Mouse (Mus musculus): ENCODE measurements around the gene Socs4. TPM values are rescaled to one million over a fixed set of nuclear protein-coding genes. Genes with fewer than 3 reads are reported as not detected.

Gene Socs4
- polyA plus RNA-seq (2012; rRNA removed): 2.8 and 3.5 TPM in 2 replicates

DNA sequence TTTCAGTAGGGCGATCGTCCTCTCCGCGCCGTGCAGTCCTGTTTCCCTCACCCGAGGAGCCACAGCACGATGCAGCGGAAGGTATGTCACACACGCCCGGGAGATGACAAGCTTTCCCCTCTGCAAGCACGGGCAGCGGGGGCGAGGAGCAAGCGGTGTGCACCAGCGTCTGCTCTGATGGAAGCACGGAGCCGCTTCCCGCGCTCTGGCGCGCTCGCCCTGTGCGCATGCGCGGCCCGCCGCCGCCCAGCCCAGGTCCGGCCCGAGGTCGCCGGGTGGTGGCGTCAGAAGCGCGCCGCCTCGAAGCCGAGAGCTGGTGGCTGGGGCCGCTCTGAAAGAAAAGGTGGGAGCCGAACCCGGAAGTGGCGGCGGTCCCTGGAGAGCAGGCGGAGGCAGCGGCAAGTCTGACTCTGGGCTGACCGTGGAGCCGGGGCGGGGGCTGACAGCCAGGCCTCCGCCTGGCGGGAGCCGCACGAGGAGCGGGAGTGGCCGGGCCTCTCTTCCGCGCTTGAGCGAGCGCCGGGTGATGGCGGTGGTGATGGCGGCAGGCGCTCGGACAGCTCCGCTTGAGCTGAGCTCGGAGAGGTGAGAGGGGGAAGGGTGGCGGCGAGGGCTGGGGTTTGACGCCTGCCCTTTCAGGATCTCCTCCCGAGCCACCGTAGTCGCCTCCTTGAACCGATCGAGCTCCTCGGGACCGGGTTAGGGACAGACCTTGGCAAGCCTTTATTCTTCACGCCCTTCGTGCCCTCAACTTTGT lies at the start of gene Socs4, which contains the start of gene Wdhd1:
TSS of gene Socs4 (plus strand) at position 295 of the 757 bp plus-strand sequence.
TSS of gene Wdhd1 (minus strand) at position 221 of the 757 bp plus-strand sequence.
- H3K4me3 ChIP-seq (ENCODE audit: insufficient read depth, low read depth, low read length): peak within 1 kb of the TSS; percentile 73
- no peaks in the 10 kb centered on the region for H3K27me3 ChIP-seq (replicated peaks; ENCODE audit: control insufficient read depth, insufficient read depth, low read length)
- WGBS: under 1% methylated on average over 77 of the region's 77 CpGs
- H3K4me1 ChIP-seq (ENCODE audit: control insufficient read depth, insufficient read depth, low read length): no peaks in the 10 kb centered on the region
- H3K36me3 ChIP-seq (ENCODE audit: control insufficient read depth, insufficient read depth, low read length): no peaks in the 10 kb centered on the region
- DNase-seq: peak; percentile 97
- no peak for TF ChIP-seq POLR2A (IDR thresholded peaks at IDR 0.05; ENCODE audit: low read depth, low read length)
- TF ChIP-seq CTCF (conservative IDR thresholded peaks at IDR 0.05; ENCODE audit: insufficient read depth, insufficient read length, low read depth, low read length): no peak
- H3K27ac ChIP-seq (ENCODE audit: insufficient read depth, low read depth, low read length): peak within 1 kb of the TSS; percentile 79

- 70% methylated on average over 11 of the region's 11 CpGs for WGBS
- H3K36me3 ChIP-seq (ENCODE audit: control insufficient read depth, insufficient read depth, low read length): no peaks in the 10 kb centered on the region
- no peaks in the 10 kb centered on the region; the same call in 1 of the 2 replicates for H3K27me3 ChIP-seq (replicated peaks; ENCODE audit: control insufficient read depth, insufficient read depth, low read length)
- H3K27ac ChIP-seq (ENCODE audit: insufficient read depth, low read depth, low read length): no peak overlapping the region
- DNase-seq: no peak
- no peaks in the 10 kb centered on the region for H3K4me1 ChIP-seq (ENCODE audit: control insufficient read depth, insufficient read depth, low read length)
- H3K4me3 ChIP-seq (ENCODE audit: insufficient read depth, low read depth, low read length): no peak overlapping the region
- TF ChIP-seq POLR2A (IDR thresholded peaks at IDR 0.05; ENCODE audit: low read depth, low read length) (no peak), CTCF (conservative IDR thresholded peaks at IDR 0.05; ENCODE audit: insufficient read depth, insufficient read length, low read depth, low read length) (no peak)
Observed at GRCm38 (mm10) chr14:47229796-47230376, 46.8 kb upstream of the Socs4 start.

- no peaks in the 10 kb centered on the region for H3K36me3 ChIP-seq (ENCODE audit: control insufficient read depth, insufficient read depth, low read length)
- no peaks in the 10 kb centered on the region for H3K4me1 ChIP-seq (ENCODE audit: control insufficient read depth, insufficient read depth, low read length)
- H3K27ac ChIP-seq (ENCODE audit: insufficient read depth, low read depth, low read length): no peak overlapping the region
- no peaks in the 10 kb centered on the region; the same call in 1 of the 2 replicates for H3K27me3 ChIP-seq (replicated peaks; ENCODE audit: control insufficient read depth, insufficient read depth, low read length)
- H3K4me3 ChIP-seq (ENCODE audit: insufficient read depth, low read depth, low read length): no peak overlapping the region
- no peak for TF ChIP-seq POLR2A (IDR thresholded peaks at IDR 0.05; ENCODE audit: low read depth, low read length)
- no peak for TF ChIP-seq CTCF (conservative IDR thresholded peaks at IDR 0.05; ENCODE audit: insufficient read depth, insufficient read length, low read depth, low read length)
- 83% methylated on average over 2 of the region's 2 CpGs for WGBS
- DNase-seq: no peak
Observed at GRCm38 (mm10) chr14:47233602-47234001, 43.1 kb upstream of the Socs4 start.

GRCm38 (mm10) chr14:47234032-47234431 lies 42.7 kb upstream of the Socs4 start:
- TF ChIP-seq POLR2A (IDR thresholded peaks at IDR 0.05; ENCODE audit: low read depth, low read length) (no peak), CTCF (conservative IDR thresholded peaks at IDR 0.05; ENCODE audit: insufficient read depth, insufficient read length, low read depth, low read length) (no peak)
- DNase-seq: no peak
- Histone ChIP-seq H3K27me3 (replicated peaks; ENCODE audit: control insufficient read depth, insufficient read depth, low read length) (no peaks in the 10 kb centered on the region; the same call in 1 of the 2 replicates), H3K4me3 (ENCODE audit: insufficient read depth, low read depth, low read length) (no peak overlapping the region), H3K4me1 (ENCODE audit: control insufficient read depth, insufficient read depth, low read length) (no peaks in the 10 kb centered on the region), H3K36me3 (ENCODE audit: control insufficient read depth, insufficient read depth, low read length) (no peaks in the 10 kb centered on the region), H3K27ac (ENCODE audit: insufficient read depth, low read depth, low read length) (no peak overlapping the region)
- 92% methylated on average over 3 of the region's 3 CpGs for WGBS

DNA sequence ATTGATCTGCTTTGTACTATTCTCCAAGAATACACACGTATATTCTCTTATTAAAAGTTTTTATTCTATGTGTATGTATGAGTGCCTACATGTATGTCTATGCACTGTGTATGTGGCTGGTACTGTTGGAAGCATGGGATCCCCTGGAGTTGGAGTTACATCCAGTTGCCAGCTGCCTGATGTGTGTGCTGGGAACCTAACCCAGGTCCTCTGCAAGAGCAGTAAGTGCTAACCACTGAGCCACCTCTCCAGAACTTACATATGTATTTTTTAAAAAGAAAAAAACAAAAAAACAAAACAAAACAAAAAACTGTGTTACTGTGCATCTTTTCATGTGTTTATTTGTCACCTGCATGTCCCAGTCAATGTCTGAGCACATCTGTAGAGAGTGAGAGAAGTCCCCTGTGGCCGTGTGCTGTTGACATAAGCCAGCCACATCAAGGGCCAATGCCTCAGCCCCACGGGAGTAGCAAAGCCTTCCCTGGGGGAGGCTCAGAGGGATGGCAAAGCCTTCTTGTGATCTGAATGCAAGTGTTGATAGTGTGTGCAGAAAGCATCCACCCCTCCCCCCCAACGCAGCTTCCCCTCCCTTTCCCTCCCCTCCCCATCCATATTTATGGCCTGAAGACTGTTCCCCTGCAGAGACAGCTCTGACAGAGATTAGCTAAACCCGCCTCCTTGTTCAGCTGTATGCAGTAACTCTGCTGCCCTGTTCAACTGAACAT lies 42.0 kb upstream of the Socs4 start:
- H3K4me1 ChIP-seq (ENCODE audit: control insufficient read depth, insufficient read depth, low read length): no peaks in the 10 kb centered on the region
- no peak overlapping the region for H3K4me3 ChIP-seq (ENCODE audit: insufficient read depth, low read depth, low read length)
- no peaks in the 10 kb centered on the region; the same call in 1 of the 2 replicates for H3K27me3 ChIP-seq (replicated peaks; ENCODE audit: control insufficient read depth, insufficient read depth, low read length)
- TF ChIP-seq POLR2A (IDR thresholded peaks at IDR 0.05; ENCODE audit: low read depth, low read length) (no peak), CTCF (conservative IDR thresholded peaks at IDR 0.05; ENCODE audit: insufficient read depth, insufficient read length, low read depth, low read length) (no peak)
- WGBS: 82% methylated on average over 5 of the region's 5 CpGs
- no peaks in the 10 kb centered on the region for H3K36me3 ChIP-seq (ENCODE audit: control insufficient read depth, insufficient read depth, low read length)
- no peak overlapping the region for H3K27ac ChIP-seq (ENCODE audit: insufficient read depth, low read depth, low read length)
- DNase-seq: no peak

GRCm38 (mm10) chr14:47236491-47236890 lies 40.2 kb upstream of the Socs4 start:
- TF ChIP-seq POLR2A (IDR thresholded peaks at IDR 0.05; ENCODE audit: low read depth, low read length) (no peak), CTCF (conservative IDR thresholded peaks at IDR 0.05; ENCODE audit: insufficient read depth, insufficient read length, low read depth, low read length) (no peak)
- Histone ChIP-seq H3K27ac (ENCODE audit: insufficient read depth, low read depth, low read length) (no peak overlapping the region), H3K36me3 (ENCODE audit: control insufficient read depth, insufficient read depth, low read length) (no peaks in the 10 kb centered on the region), H3K4me3 (ENCODE audit: insufficient read depth, low read depth, low read length) (no peak overlapping the region), H3K4me1 (ENCODE audit: control insufficient read depth, insufficient read depth, low read length) (no peaks in the 10 kb centered on the region), H3K27me3 (replicated peaks; ENCODE audit: control insufficient read depth, insufficient read depth, low read length) (no peaks in the 10 kb centered on the region)
- no peak for DNase-seq
- WGBS: 87% methylated on average over 7 of the region's 7 CpGs

Measured in kidney, adult 2 months (tissue).